8 mouse cellular contexts compared by ENCODE assay signal in genomic region chr14:80269179-80269951, GRCm38 (mm10).
DNase-seq lines count a peak whose midpoint lies in the region; ATAC-seq lines count a peak whose summit lies in the region.

No protein-coding gene starts in this region.

- no peaks in the 10 kb centered on the region for H3K9me3 ChIP-seq in forebrain, embryonic 14.5 days (replicated peaks; ENCODE audit: control insufficient read depth, low read length)
- H3K9me3 ChIP-seq in neural tube, embryonic 15.5 days (replicated peaks), result no peaks in the 10 kb centered on the region

- intact Hi-C loops in left cerebral cortex, postnatal 4 days (cut with DNase I), result no loop called here

- peak; percentile 22 for DNase-seq in thymus, postnatal 4 days
- no peak for DNase-seq in thymus, adult 18-20 months
- peak; percentile 95 for DNase-seq in forebrain, embryonic 14.5 days (ENCODE audit: low spot score)
- peak; percentile 77 for DNase-seq in kidney, adult 9 months
- peak; percentile 74 for DNase-seq in left cerebral cortex, postnatal 4 days

- H3K27ac ChIP-seq in forebrain, embryonic 14.5 days (ENCODE audit: low read depth, low read length), result no peak overlapping the region
- H3K27ac ChIP-seq in neural tube, embryonic 15.5 days (replicated peaks), result no peak overlapping the region

- no peaks in the 10 kb centered on the region for H3K27me3 ChIP-seq in forebrain, embryonic 14.5 days (replicated peaks; ENCODE audit: control insufficient read depth, insufficient read depth, low read length)
- no peaks in the 10 kb centered on the region for H3K27me3 ChIP-seq in neural tube, embryonic 15.5 days (replicated peaks)

- no peaks in the 10 kb centered on the region for H3K36me3 ChIP-seq in forebrain, embryonic 14.5 days (ENCODE audit: control insufficient read depth, insufficient read depth, low read length)
- H3K36me3 ChIP-seq in neural tube, embryonic 15.5 days, result no peaks in the 10 kb centered on the region

- no peak overlapping the region for H3K4me2 ChIP-seq in forebrain, embryonic 14.5 days (ENCODE audit: low read length)
- no peak overlapping the region for H3K4me2 ChIP-seq in neural tube, embryonic 15.5 days

- no peak overlapping the region for H3K4me3 ChIP-seq in forebrain, embryonic 14.5 days (ENCODE audit: low read depth, low read length)
- H3K4me3 ChIP-seq in neural tube, embryonic 15.5 days (replicated peaks), result no peak overlapping the region

- H3K4me1 ChIP-seq in forebrain, embryonic 14.5 days (ENCODE audit: control insufficient read depth, insufficient read depth, low read length), result peaks cover 6% of the 10 kb centered on the region; the same call in 1 of the 2 replicates
- peaks cover 11% of the 10 kb centered on the region for H3K4me1 ChIP-seq in neural tube, embryonic 15.5 days

- 0 out of 2 replicates have a peak, but pooled peaks have one; percentile 58 for ATAC-seq in cerebellum, adult (ENCODE audit: insufficient number of reproducible peaks, low FRiP score, low TSS enrichment)
- ATAC-seq in forebrain, embryonic 14.5 days, result peak; percentile 86
- peak; percentile 79 for ATAC-seq in neural tube, embryonic 15.5 days (ENCODE audit: low FRiP score)
- ATAC-seq in activated CD4-positive, CD25-positive, alpha-beta regulatory T cell, adult 4 months, result no peak

- 57% methylated on average over 7 of the region's 7 CpGs for WGBS in forebrain, embryonic 14.5 days
- WGBS in neural tube, embryonic 15.5 days, result 50% methylated on average over 7 of the region's 7 CpGs

- H3K9ac ChIP-seq in forebrain, embryonic 14.5 days (ENCODE audit: low read length), result no peak overlapping the region
- H3K9ac ChIP-seq in neural tube, embryonic 15.5 days (replicated peaks), result no peak overlapping the region

Comparison
In these comparisons a context has a peak if more than half of its experiments do, and no peak if none do; other contexts are left out.
1. DNase-seq: peak in thymus, postnatal 4 days (single experiment), forebrain, embryonic 14.5 days (single experiment), kidney, adult 9 months (single experiment) and left cerebral cortex, postnatal 4 days (single experiment); none in thymus, adult 18-20 months (0 of 2).